Mouse (Mus musculus) liver, embryonic 16.5 days (tissue): ENCODE measurements at regions not wholly inside any gene's neighbourhood (a gene's known extent, or its start where the extent isn't known, plus 50 kb on each side); places are given as distances from the start of the nearest gene placed in this dataset.

Experiments
- ATAC-seq: fragments of 200-750 bp; cut with Nextera tagmentation; 2 replicates; pipeline ENCODE4 v1.8.0; 2017; ENCODE audit warnings: low read depth, mild to moderate bottlenecking, moderate number of reproducible peaks, moderate library complexity
- H3K27ac ChIP-seq: fragments of 300-500 bp; sonication (generic); 2 replicates; pipeline ENCODE4 v1.5.1; 2014; ENCODE audit warnings: mild to moderate bottlenecking, low read length
- H3K27me3 ChIP-seq: fragments of 300-500 bp; sonication (generic); 2 replicates; pipeline ENCODE4 v1.6.1; 2014; ENCODE audit warnings: low read depth, low read length, mixed read lengths; ENCODE audit not compliant: control insufficient read depth, insufficient read depth
- H3K36me3 ChIP-seq: fragments of 300-500 bp; sonication (generic); 2 replicates; pipeline ENCODE4 v1.6.1; 2014; ENCODE audit warnings: mild to moderate bottlenecking; ENCODE audit not compliant: control insufficient read depth, insufficient read depth
- H3K4me1 ChIP-seq: fragments of 300-500 bp; sonication (generic); 2 replicates; pipeline ENCODE4 v1.6.1; 2014; ENCODE audit warnings: low read depth, low read length, mixed read lengths; ENCODE audit not compliant: control insufficient read depth
- H3K4me2 ChIP-seq: fragments of 300-500 bp; sonication (generic); 2 replicates; pipeline ENCODE4 v1.6.1; 2014; ENCODE audit warnings: low read depth, low read length, mixed read lengths
- H3K4me3 ChIP-seq: fragments of 300-500 bp; sonication (generic); 2 replicates; pipeline ENCODE4 v1.5.1; 2014; ENCODE audit warnings: low read depth, mild to moderate bottlenecking, low read length
- H3K9ac ChIP-seq: fragments of 300-500 bp; sonication (generic); 2 replicates; pipeline ENCODE4 v1.6.1; 2014; ENCODE audit warnings: low read depth, low read length
- H3K9me3 ChIP-seq: fragments of 300-500 bp; sonication (generic); replicated peaks from 2 replicates; pipeline ENCODE4 v1.6.1; 2016; ENCODE audit warnings: low read length; ENCODE audit not compliant: control insufficient read depth
- WGBS: fragments of 180-500 bp; shearing (Covaris S2); extraction: QIAGEN DNeasy Blood & Tissue Kit; methylation state at CpG from one replicate; pipeline ENCODE4 v1.1.7; 2014; ENCODE audit not compliant: insufficient replicate concordance; 5-methylcytosine and 5-hydroxymethylcytosine counted together

DNA sequence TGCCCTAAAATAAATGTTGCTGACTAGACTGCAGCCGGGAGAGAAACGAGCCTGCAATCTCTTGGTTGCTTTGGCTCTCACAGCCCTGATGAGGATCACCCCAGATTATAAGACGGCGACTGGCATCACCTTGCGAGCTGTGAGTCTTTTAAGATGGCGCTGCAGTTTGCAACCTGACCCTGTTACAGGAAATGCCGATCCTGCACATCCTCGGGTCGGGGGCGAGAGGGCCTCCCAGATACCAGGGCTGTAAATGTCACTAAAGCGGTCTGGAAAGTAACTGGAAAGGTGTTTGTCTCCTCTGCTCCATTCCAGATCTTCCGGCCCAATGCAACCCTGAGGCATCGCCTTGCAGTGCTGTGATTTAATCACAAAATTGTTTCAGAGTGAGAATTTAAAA is 53.4 kb downstream of the Cartpt start:
- H3K4me2 ChIP-seq: no peak overlapping the region
- H3K27me3 ChIP-seq: no peaks in the 10 kb centered on the region
- H3K36me3 ChIP-seq: no peaks in the 10 kb centered on the region
- no peak overlapping the region for H3K27ac ChIP-seq
- 29% methylated on average over 13 of the region's 13 CpGs for WGBS
- ATAC-seq: no peak
- no peak overlapping the region for H3K4me3 ChIP-seq
- no peak overlapping the region for H3K9ac ChIP-seq
- no peaks in the 10 kb centered on the region for H3K4me1 ChIP-seq
- H3K9me3 ChIP-seq: no peaks in the 10 kb centered on the region

- ATAC-seq: no peak
- H3K4me1 ChIP-seq: no peaks in the 10 kb centered on the region
- no peaks in the 10 kb centered on the region for H3K27me3 ChIP-seq
- no peak overlapping the region for H3K4me3 ChIP-seq
- H3K36me3 ChIP-seq: no peaks in the 10 kb centered on the region
- 15% methylated on average over 9 of the region's 9 CpGs for WGBS
- no peak overlapping the region for H3K4me2 ChIP-seq
- no peak overlapping the region for H3K9ac ChIP-seq
- no peak overlapping the region for H3K27ac ChIP-seq
- no peaks in the 10 kb centered on the region for H3K9me3 ChIP-seq
Measured at GRCm38 (mm10) chr13:99842626-99843025, 58.3 kb downstream of the Cartpt start.

GRCm38 (mm10) chr13:99839446-99839845 is 61.4 kb downstream of the Cartpt start:
- no peak overlapping the region for H3K27ac ChIP-seq
- no peaks in the 10 kb centered on the region for H3K36me3 ChIP-seq
- no peak overlapping the region for H3K9ac ChIP-seq
- 41% methylated on average over 9 of the region's 9 CpGs for WGBS
- ATAC-seq: no peak
- no peaks in the 10 kb centered on the region for H3K4me1 ChIP-seq
- no peaks in the 10 kb centered on the region for H3K27me3 ChIP-seq
- no peaks in the 10 kb centered on the region for H3K9me3 ChIP-seq
- no peak overlapping the region for H3K4me2 ChIP-seq
- H3K4me3 ChIP-seq: no peak overlapping the region

- H3K4me3 ChIP-seq: no peak overlapping the region
- no peaks in the 10 kb centered on the region for H3K9me3 ChIP-seq
- no peaks in the 10 kb centered on the region for H3K27me3 ChIP-seq
- ATAC-seq: no peak
- 44% methylated on average over 11 of the region's 11 CpGs for WGBS
- no peak overlapping the region for H3K4me2 ChIP-seq
- no peaks in the 10 kb centered on the region for H3K36me3 ChIP-seq
- H3K9ac ChIP-seq: no peak overlapping the region
- no peak overlapping the region for H3K27ac ChIP-seq
- no peaks in the 10 kb centered on the region for H3K4me1 ChIP-seq
Measured at GRCm38 (mm10) chr13:99837772-99838425, 63.0 kb downstream of the Cartpt start.

DNA sequence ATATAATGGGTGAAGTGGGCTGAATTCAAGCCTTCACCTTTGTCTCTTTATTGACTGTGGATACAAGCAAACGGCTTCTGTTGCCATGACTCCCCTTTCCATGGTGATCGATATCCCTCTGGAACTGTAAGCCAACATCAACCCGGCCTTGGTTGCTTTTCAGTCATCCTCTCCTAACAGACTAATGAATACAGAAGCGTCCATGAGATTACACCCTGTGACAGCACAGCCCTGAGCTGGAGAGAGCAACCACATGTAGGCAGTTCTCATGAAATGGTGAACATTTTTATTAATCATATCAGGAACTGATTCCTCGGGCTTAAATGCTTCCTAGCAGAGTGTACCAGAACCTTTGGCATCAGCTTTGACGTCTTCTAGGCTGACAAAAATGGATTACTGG is 63.7 kb downstream of the Cartpt start:
- no peak overlapping the region for H3K27ac ChIP-seq
- no peaks in the 10 kb centered on the region for H3K4me1 ChIP-seq
- H3K9ac ChIP-seq: no peak overlapping the region
- H3K4me3 ChIP-seq: no peak overlapping the region
- no peaks in the 10 kb centered on the region for H3K9me3 ChIP-seq
- H3K27me3 ChIP-seq: no peaks in the 10 kb centered on the region
- no peaks in the 10 kb centered on the region for H3K36me3 ChIP-seq
- no peak overlapping the region for H3K4me2 ChIP-seq
- no peak for ATAC-seq
- WGBS: 50% methylated on average over 6 of the region's 6 CpGs

- H3K36me3 ChIP-seq: no peaks in the 10 kb centered on the region
- no peaks in the 10 kb centered on the region for H3K4me1 ChIP-seq
- H3K27me3 ChIP-seq: no peaks in the 10 kb centered on the region
- H3K27ac ChIP-seq: no peak overlapping the region
- ATAC-seq: no peak
- no peaks in the 10 kb centered on the region for H3K9me3 ChIP-seq
- WGBS: 57% methylated on average over 5 of the region's 5 CpGs
- no peak overlapping the region for H3K4me2 ChIP-seq
- no peak overlapping the region for H3K4me3 ChIP-seq
- no peak overlapping the region for H3K9ac ChIP-seq
Measured at GRCm38 (mm10) chr13:99836586-99836985, 64.3 kb downstream of the Cartpt start.

DNA sequence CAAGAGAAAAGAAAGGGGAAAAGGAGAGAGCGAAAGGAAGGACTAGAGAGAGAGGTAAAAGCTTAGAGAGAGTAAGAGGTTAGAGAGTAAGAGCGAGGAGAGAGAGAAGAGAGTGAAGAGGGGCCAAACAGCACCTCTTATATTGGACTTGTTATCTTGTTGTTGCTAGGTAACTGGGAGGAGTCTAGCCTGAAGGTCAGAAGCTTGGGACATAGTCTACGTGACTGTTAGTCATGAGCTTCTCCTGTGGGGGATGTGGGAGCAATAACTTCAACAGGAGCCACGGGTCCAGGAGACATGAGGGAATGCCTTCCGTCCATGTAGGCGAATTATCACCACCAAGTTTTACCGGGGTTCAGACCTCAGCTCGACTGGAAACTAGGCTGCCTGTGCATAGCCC is 65.4 kb downstream of the Cartpt start:
- Histone ChIP-seq H3K4me1 (no peaks in the 10 kb centered on the region), H3K27ac (no peak overlapping the region), H3K36me3 (no peaks in the 10 kb centered on the region), H3K4me2 (no peak overlapping the region), H3K27me3 (no peaks in the 10 kb centered on the region), H3K9me3 (no peaks in the 10 kb centered on the region), H3K4me3 (no peak overlapping the region), H3K9ac (no peak overlapping the region)
- 69% methylated on average over 8 of the region's 8 CpGs for WGBS
- no peak for ATAC-seq

- no peak for ATAC-seq
- H3K9me3 ChIP-seq: no peaks in the 10 kb centered on the region
- WGBS: 64% methylated on average over 7 of the region's 7 CpGs
Measured at GRCm38 (mm10) chr13:99830080-99830724, 70.7 kb downstream of the Cartpt start.

GRCm38 (mm10) chr13:99827573-99827972 is 73.3 kb downstream of the Cartpt start:
- no peaks in the 10 kb centered on the region for H3K9me3 ChIP-seq
- no peak overlapping the region for H3K9ac ChIP-seq
- H3K27ac ChIP-seq: no peak overlapping the region
- H3K36me3 ChIP-seq: no peaks in the 10 kb centered on the region
- no peaks in the 10 kb centered on the region for H3K27me3 ChIP-seq
- H3K4me2 ChIP-seq: no peak overlapping the region
- WGBS: 68% methylated on average over 7 of the region's 7 CpGs
- H3K4me1 ChIP-seq: no peaks in the 10 kb centered on the region
- H3K4me3 ChIP-seq: no peak overlapping the region
- no peak for ATAC-seq

More at GRCm38 (mm10) chr13:99830080-99830724, 70.7 kb downstream of the Cartpt start:
- no peaks in the 10 kb centered on the region for H3K27me3 ChIP-seq
- no peak overlapping the region for H3K4me2 ChIP-seq
- H3K36me3 ChIP-seq: no peaks in the 10 kb centered on the region
- H3K9ac ChIP-seq: no peak overlapping the region
- no peak overlapping the region for H3K4me3 ChIP-seq
- H3K27ac ChIP-seq: no peak overlapping the region
- no peaks in the 10 kb centered on the region for H3K4me1 ChIP-seq
